Mouse (Mus musculus): ENCODE results near the gene Rpl36. TPM values are rescaled to one million over a fixed set of nuclear protein-coding genes. Genes with fewer than 3 reads are reported as not detected.

Rpl36 gene
- 1,726 and 1,764 TPM in 2 replicates for polyA plus RNA-seq (2014; fragmentation: Nextera tagmentation; extraction: Ambion mirVana)

GRCm38 (mm10) chr17:56613236-56613844 lies at the start of gene Rpl36:
Gene Rpl36 (plus strand): TSS chr17:56613416.
- Histone ChIP-seq H3K4me2 (ENCODE audit: low read depth, severe bottlenecking) (peak within 1 kb of the TSS; percentile 84), H3K27ac (replicated peaks; ENCODE audit: low read depth, low read length) (peak within 1 kb of the TSS; percentile 85), H3K9ac (ENCODE audit: low read length) (peak within 1 kb of the TSS; percentile 84), H3K36me3 (ENCODE audit: control insufficient read depth, insufficient read depth, low read length) (peaks cover 27% of the 10 kb centered on the region), H3K9me3 (ENCODE audit: control insufficient read depth, low read length) (no peaks in the 10 kb centered on the region), H3K27me3 (ENCODE audit: control insufficient read depth, insufficient read depth, low read length) (no peaks in the 10 kb centered on the region), H3K4me3 (ENCODE audit: low read depth, low read length) (peak within 1 kb of the TSS; percentile 67), H3K4me1 (ENCODE audit: control insufficient read depth, insufficient read depth, low read length) (peaks cover 12% of the 10 kb centered on the region)
- peak; percentile 45; the same call in 1 of the 2 replicates for ATAC-seq (ENCODE audit: insufficient number of reproducible peaks, low FRiP score, low TSS enrichment, low read depth)
- WGBS, result under 1% methylated on average over 52 of the region's 52 CpGs
- peak; percentile 99 for DNase-seq (ENCODE audit: low spot score)

GRCm38 (mm10) chr17:56566293-56566692 lies 46.9 kb upstream of the Rpl36 start:
- 95% methylated on average over 29 of the region's 29 CpGs for WGBS

GRCm38 (mm10) chr17:56566918-56567317 lies 46.3 kb upstream of the Rpl36 start:
- DNase-seq (ENCODE audit: low spot score) (no peak), ATAC-seq (ENCODE audit: insufficient number of reproducible peaks, low FRiP score, low TSS enrichment, low read depth) (no peak)
- Histone ChIP-seq H3K4me1 (ENCODE audit: control insufficient read depth, insufficient read depth, low read length) (no peaks in the 10 kb centered on the region), H3K4me2 (ENCODE audit: low read depth, severe bottlenecking) (no peak overlapping the region), H3K27ac (replicated peaks; ENCODE audit: low read depth, low read length) (no peak overlapping the region), H3K36me3 (ENCODE audit: control insufficient read depth, insufficient read depth, low read length) (peaks cover 77% of the 10 kb centered on the region), H3K27me3 (ENCODE audit: control insufficient read depth, insufficient read depth, low read length) (no peaks in the 10 kb centered on the region), H3K9ac (ENCODE audit: low read length) (no peak overlapping the region), H3K9me3 (ENCODE audit: control insufficient read depth, low read length) (no peaks in the 10 kb centered on the region), H3K4me3 (ENCODE audit: low read depth, low read length) (no peak overlapping the region)
- WGBS, result 94% methylated on average over 5 of the region's 5 CpGs

More at GRCm38 (mm10) chr17:56566293-56566692, 46.9 kb upstream of the Rpl36 start:
- DNase-seq (ENCODE audit: low spot score) (no peak), ATAC-seq (ENCODE audit: insufficient number of reproducible peaks, low FRiP score, low TSS enrichment, low read depth) (no peak)
- no peak overlapping the region for H3K9ac ChIP-seq (ENCODE audit: low read length)
- no peak overlapping the region for H3K4me2 ChIP-seq (ENCODE audit: low read depth, severe bottlenecking)
- no peak overlapping the region for H3K4me3 ChIP-seq (ENCODE audit: low read depth, low read length)
- H3K27me3 ChIP-seq (ENCODE audit: control insufficient read depth, insufficient read depth, low read length), result no peaks in the 10 kb centered on the region
- H3K9me3 ChIP-seq (ENCODE audit: control insufficient read depth, low read length), result no peaks in the 10 kb centered on the region
- peaks cover 76% of the 10 kb centered on the region for H3K36me3 ChIP-seq (ENCODE audit: control insufficient read depth, insufficient read depth, low read length)
- no peak overlapping the region for H3K27ac ChIP-seq (replicated peaks; ENCODE audit: low read depth, low read length)
- no peaks in the 10 kb centered on the region for H3K4me1 ChIP-seq (ENCODE audit: control insufficient read depth, insufficient read depth, low read length)

GRCm38 (mm10) chr17:56567370-56567769 lies 45.8 kb upstream of the Rpl36 start:
- Histone ChIP-seq H3K4me1 (ENCODE audit: control insufficient read depth, insufficient read depth, low read length) (no peaks in the 10 kb centered on the region), H3K4me3 (ENCODE audit: low read depth, low read length) (no peak overlapping the region), H3K9me3 (ENCODE audit: control insufficient read depth, low read length) (no peaks in the 10 kb centered on the region), H3K27me3 (ENCODE audit: control insufficient read depth, insufficient read depth, low read length) (no peaks in the 10 kb centered on the region), H3K36me3 (ENCODE audit: control insufficient read depth, insufficient read depth, low read length) (peaks cover 76% of the 10 kb centered on the region), H3K4me2 (ENCODE audit: low read depth, severe bottlenecking) (no peak overlapping the region), H3K9ac (ENCODE audit: low read length) (no peak overlapping the region), H3K27ac (replicated peaks; ENCODE audit: low read depth, low read length) (no peak overlapping the region)
- WGBS, result 95% methylated on average over 4 of the region's 4 CpGs
- DNase-seq (ENCODE audit: low spot score) (no peak), ATAC-seq (ENCODE audit: insufficient number of reproducible peaks, low FRiP score, low TSS enrichment, low read depth) (no peak)

- Histone ChIP-seq H3K27ac (replicated peaks; ENCODE audit: low read depth, low read length) (no peak overlapping the region), H3K36me3 (ENCODE audit: control insufficient read depth, insufficient read depth, low read length) (peaks cover 59% of the 10 kb centered on the region), H3K27me3 (ENCODE audit: control insufficient read depth, insufficient read depth, low read length) (no peaks in the 10 kb centered on the region), H3K9ac (ENCODE audit: low read length) (no peak overlapping the region), H3K9me3 (ENCODE audit: control insufficient read depth, low read length) (no peaks in the 10 kb centered on the region), H3K4me3 (ENCODE audit: low read depth, low read length) (no peak overlapping the region), H3K4me2 (ENCODE audit: low read depth, severe bottlenecking) (no peak overlapping the region), H3K4me1 (ENCODE audit: control insufficient read depth, insufficient read depth, low read length) (no peaks in the 10 kb centered on the region)
- ATAC-seq (ENCODE audit: insufficient number of reproducible peaks, low FRiP score, low TSS enrichment, low read depth), result no peak
- no peak for DNase-seq (ENCODE audit: low spot score)
- 91% methylated on average over 4 of the region's 4 CpGs for WGBS
These were observed 42.9 kb upstream of the Rpl36 start for GRCm38 (mm10) chr17:56570287-56570686.

GRCm38 (mm10) chr17:56572154-56572553 lies 41.1 kb upstream of the Rpl36 start:
- H3K9ac ChIP-seq (ENCODE audit: low read length), result no peak overlapping the region
- DNase-seq (ENCODE audit: low spot score) (no peak), ATAC-seq (ENCODE audit: insufficient number of reproducible peaks, low FRiP score, low TSS enrichment, low read depth) (no peak)
- no peaks in the 10 kb centered on the region for H3K27me3 ChIP-seq (ENCODE audit: control insufficient read depth, insufficient read depth, low read length)
- H3K36me3 ChIP-seq (ENCODE audit: control insufficient read depth, insufficient read depth, low read length), result peaks cover 50% of the 10 kb centered on the region
- no peak overlapping the region for H3K4me2 ChIP-seq (ENCODE audit: low read depth, severe bottlenecking)
- H3K4me1 ChIP-seq (ENCODE audit: control insufficient read depth, insufficient read depth, low read length), result no peaks in the 10 kb centered on the region
- no peak overlapping the region for H3K27ac ChIP-seq (replicated peaks; ENCODE audit: low read depth, low read length)
- 93% methylated on average over 1 of the region's 1 CpGs for WGBS
- no peak overlapping the region for H3K4me3 ChIP-seq (ENCODE audit: low read depth, low read length)
- H3K9me3 ChIP-seq (ENCODE audit: control insufficient read depth, low read length), result no peaks in the 10 kb centered on the region

- Histone ChIP-seq H3K9ac (ENCODE audit: low read length) (no peak overlapping the region), H3K4me2 (ENCODE audit: low read depth, severe bottlenecking) (no peak overlapping the region), H3K27ac (replicated peaks; ENCODE audit: low read depth, low read length) (no peak overlapping the region), H3K9me3 (ENCODE audit: control insufficient read depth, low read length) (no peaks in the 10 kb centered on the region), H3K36me3 (ENCODE audit: control insufficient read depth, insufficient read depth, low read length) (peaks cover 50% of the 10 kb centered on the region), H3K4me3 (ENCODE audit: low read depth, low read length) (no peak overlapping the region), H3K27me3 (ENCODE audit: control insufficient read depth, insufficient read depth, low read length) (no peaks in the 10 kb centered on the region), H3K4me1 (ENCODE audit: control insufficient read depth, insufficient read depth, low read length) (no peaks in the 10 kb centered on the region)
- DNase-seq (ENCODE audit: low spot score), result no peak
- 90% methylated on average over 3 of the region's 3 CpGs for WGBS
- ATAC-seq (ENCODE audit: insufficient number of reproducible peaks, low FRiP score, low TSS enrichment, low read depth), result no peak
These were observed 40.3 kb upstream of the Rpl36 start for GRCm38 (mm10) chr17:56572939-56573338.

- H3K4me3 ChIP-seq (ENCODE audit: low read depth, low read length), result peak overlapping the region; percentile 96
- H3K27ac ChIP-seq (replicated peaks; ENCODE audit: low read depth, low read length), result no peak overlapping the region
- H3K9ac ChIP-seq (ENCODE audit: low read length), result peak overlapping the region; percentile 86
- ATAC-seq (ENCODE audit: insufficient number of reproducible peaks, low FRiP score, low TSS enrichment, low read depth), result no peak
- H3K27me3 ChIP-seq (ENCODE audit: control insufficient read depth, insufficient read depth, low read length), result no peaks in the 10 kb centered on the region
- WGBS, result 79% methylated on average over 1 of the region's 1 CpGs
- peak overlapping the region; percentile 89 for H3K4me2 ChIP-seq (ENCODE audit: low read depth, severe bottlenecking)
- DNase-seq (ENCODE audit: low spot score), result no peak
- H3K36me3 ChIP-seq (ENCODE audit: control insufficient read depth, insufficient read depth, low read length), result peaks cover 36% of the 10 kb centered on the region
- peaks cover 26% of the 10 kb centered on the region for H3K4me1 ChIP-seq (ENCODE audit: control insufficient read depth, insufficient read depth, low read length)
- H3K9me3 ChIP-seq (ENCODE audit: control insufficient read depth, low read length), result no peaks in the 10 kb centered on the region
These were observed 30.1 kb upstream of the Rpl36 start for GRCm38 (mm10) chr17:56583071-56583470.
